8 mouse cellular contexts compared by ENCODE assay signal in the genomic region with DNA sequence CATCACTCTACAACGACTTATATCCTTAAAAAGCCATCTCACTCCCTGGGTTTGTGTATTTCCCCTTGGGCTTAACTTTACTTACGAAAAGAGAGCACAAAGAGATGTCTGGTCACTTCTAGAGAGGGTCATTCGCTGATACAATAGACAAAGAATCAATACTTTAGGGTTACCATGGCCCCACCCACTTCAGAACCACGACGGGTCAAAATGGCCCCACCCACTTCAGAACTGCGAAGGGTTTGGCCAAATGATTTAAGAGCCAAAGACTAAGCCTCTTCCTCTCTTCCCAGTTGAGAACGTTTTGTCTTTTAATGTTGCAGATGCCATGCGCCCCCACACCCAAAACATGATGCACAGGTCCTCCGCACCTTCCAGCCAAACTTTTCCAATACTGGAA.
DNase-seq lines count a peak whose midpoint lies in the region; ATAC-seq and TF ChIP-seq lines count a peak whose summit lies in the region.

No protein-coding gene starts in this region.

- no peak for ATAC-seq in embryonic facial prominence, embryonic 11.5 days (replicated peaks; ENCODE audit: insufficient number of reproducible peaks, low FRiP score, low TSS enrichment, low read depth)
- no peak for ATAC-seq in hindbrain, postnatal 0 days
- ATAC-seq in erythroid progenitor cell, adult 5-6 weeks (replicated peaks; ENCODE audit: low FRiP score, poor library complexity, severe bottlenecking) = no peak

- TF ChIP-seq CTCF in hindbrain, postnatal 0 days (IDR thresholded peaks at IDR 0.05; ENCODE audit: low read depth) = no peak

- H3K9me3 ChIP-seq in heart, embryonic 10.5 days = no peaks in the 10 kb centered on the region
- H3K9me3 ChIP-seq in embryonic facial prominence, embryonic 11.5 days (replicated peaks; ENCODE audit: control insufficient read depth, low read length) = no peaks in the 10 kb centered on the region
- H3K9me3 ChIP-seq in hindbrain, postnatal 0 days (ENCODE audit: low read length) = no peaks in the 10 kb centered on the region

- DNase-seq in heart, embryonic 10.5 days (ENCODE audit: low spot score) = no peak
- DNase-seq in heart, adult 11 months = no peak
- DNase-seq in embryonic facial prominence, embryonic 11.5 days (ENCODE audit: low spot score) = peak; percentile 49
- no peak for DNase-seq in hindbrain, postnatal 0 days (ENCODE audit: low spot score)
- DNase-seq in urinary bladder, postnatal 4 days (ENCODE audit: low spot score in 2 of 2) = no peak
- DNase-seq in left cerebral cortex, adult 18-20 months (ENCODE audit: low spot score in 2 of 2) = no peak

- peak overlapping the region; percentile 72 for H3K4me3 ChIP-seq in heart, embryonic 10.5 days
- peak overlapping the region; percentile 54 for H3K4me3 ChIP-seq in embryonic facial prominence, embryonic 11.5 days (ENCODE audit: low read depth, low read length)
- peak overlapping the region; percentile 52 for H3K4me3 ChIP-seq in hindbrain, postnatal 0 days (ENCODE audit: low read length)
- peak overlapping the region; percentile 40 for H3K4me3 ChIP-seq in macrophage (ENCODE audit: inconsistent target)

- peaks cover 9% of the 10 kb centered on the region; the same call in 1 of the 2 replicates for H3K36me3 ChIP-seq in heart, embryonic 10.5 days
- no peaks in the 10 kb centered on the region; the same call in 1 of the 2 replicates for H3K36me3 ChIP-seq in embryonic facial prominence, embryonic 11.5 days (replicated peaks; ENCODE audit: control insufficient read depth, insufficient read depth, low read depth, low read length)
- no peaks in the 10 kb centered on the region for H3K36me3 ChIP-seq in hindbrain, postnatal 0 days (ENCODE audit: insufficient read depth, low read length)
- no peaks in the 10 kb centered on the region for H3K36me3 ChIP-seq in macrophage (ENCODE audit: inconsistent target)

- peaks cover 6% of the 10 kb centered on the region; the same call in 1 of the 2 replicates for H3K4me1 ChIP-seq in heart, embryonic 10.5 days
- H3K4me1 ChIP-seq in embryonic facial prominence, embryonic 11.5 days (ENCODE audit: control insufficient read depth, insufficient read depth, low read length) = no peaks in the 10 kb centered on the region
- H3K4me1 ChIP-seq in hindbrain, postnatal 0 days (ENCODE audit: insufficient read depth, low read length) = no peaks in the 10 kb centered on the region

- H3K27ac ChIP-seq in heart, embryonic 10.5 days = peak overlapping the region; percentile 92
- 0 out of 2 replicates have a peak overlapping the region, but pooled peaks have one; percentile 92 for H3K27ac ChIP-seq in embryonic facial prominence, embryonic 11.5 days (replicated peaks; ENCODE audit: low read depth, low read length)
- H3K27ac ChIP-seq in hindbrain, postnatal 0 days = no peak overlapping the region
- H3K27ac ChIP-seq in macrophage = peak overlapping the region; percentile 48

- H3K27me3 ChIP-seq in heart, embryonic 10.5 days (ENCODE audit: insufficient read depth, poor library complexity, severe bottlenecking) = peaks cover 7% of the 10 kb centered on the region; the same call in 1 of the 2 replicates
- no peaks in the 10 kb centered on the region for H3K27me3 ChIP-seq in embryonic facial prominence, embryonic 11.5 days (ENCODE audit: control insufficient read depth, insufficient read depth, low read length)
- no peaks in the 10 kb centered on the region; the same call in 1 of the 2 replicates for H3K27me3 ChIP-seq in hindbrain, postnatal 0 days (ENCODE audit: insufficient read depth, low read length)

- peak overlapping the region; percentile 21 for H3K4me2 ChIP-seq in embryonic facial prominence, embryonic 11.5 days (ENCODE audit: low read depth, low read length)
- peak overlapping the region; percentile 54 for H3K4me2 ChIP-seq in hindbrain, postnatal 0 days (ENCODE audit: low read depth, low read length)

- H3K79me2 ChIP-seq in macrophage (ENCODE audit: inconsistent target) = no peaks in the 10 kb centered on the region

- WGBS in heart, embryonic 10.5 days = 15% methylated on average over 9 of the region's 9 CpGs
- WGBS in embryonic facial prominence, embryonic 11.5 days = 9% methylated on average over 9 of the region's 9 CpGs
- 21% methylated on average over 9 of the region's 9 CpGs for WGBS in hindbrain, postnatal 0 days
- 27% methylated on average over 9 of the region's 9 CpGs for whole genome bisulfite sequencing in macrophage (ENCODE audit: missing documents)

- H3K9ac ChIP-seq in embryonic facial prominence, embryonic 11.5 days (replicated peaks; ENCODE audit: low read length) = peak overlapping the region; percentile 71
- no peak overlapping the region for H3K9ac ChIP-seq in hindbrain, postnatal 0 days (replicated peaks; ENCODE audit: low read length)
